Mouse (Mus musculus): ENCODE results near the gene Gm27029. TPM values are rescaled to one million over a fixed set of nuclear protein-coding genes. Genes with fewer than 3 reads are reported as not detected.
"Not testable (repeated sequence)": the region's sequence is repeated elsewhere in the genome, so short reads cannot be mapped to it uniquely, and the experiment has no call there.

The Gm27029 gene
- polyA plus RNA-seq, 1 experiment from 2014 or later = 7.6 TPM

DNA sequence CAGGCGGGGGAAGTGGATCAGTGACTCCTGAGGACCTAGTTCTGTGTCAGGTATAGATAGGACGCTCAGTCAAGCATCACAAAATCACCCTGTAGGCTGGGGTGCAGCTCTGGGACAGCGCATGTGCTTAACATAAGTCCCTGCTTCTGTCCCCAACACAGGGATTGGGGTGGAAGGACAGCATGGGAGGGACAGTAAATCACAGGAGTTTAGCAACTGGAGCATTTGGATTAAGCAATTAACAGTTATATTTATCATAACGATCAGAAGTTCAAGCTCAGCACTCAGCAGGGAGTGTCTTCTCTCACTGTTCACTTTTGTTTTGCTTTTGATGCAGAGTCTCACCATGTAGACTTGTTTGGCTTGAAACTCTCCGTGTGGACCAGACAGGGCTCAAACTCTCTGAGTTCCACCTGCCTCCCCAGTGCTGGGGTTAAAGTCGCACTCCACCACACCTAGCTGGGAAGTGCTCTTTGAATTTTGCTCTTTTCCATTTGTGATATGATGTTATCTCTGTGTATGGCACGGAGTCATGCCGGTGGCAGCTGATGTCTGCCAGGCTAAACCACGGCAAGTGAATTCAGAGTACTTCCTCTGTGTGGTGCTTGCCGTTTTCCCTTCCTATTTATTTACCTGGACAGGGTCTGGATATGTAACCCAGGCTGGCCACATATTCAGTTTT, 27.6 kb upstream of the Gm27029 start:
- Histone ChIP-seq H3K4me2 (no peak overlapping the region), H3K27ac (no peak overlapping the region), H3K9ac (no peak overlapping the region), H3K9me3 (replicated peaks) (no peaks in the 10 kb centered on the region), H3K4me1 (peaks cover 11% of the 10 kb centered on the region), H3K27me3 (no peaks in the 10 kb centered on the region), H3K4me3 (no peak overlapping the region), H3K36me3 (ENCODE audit: poor library complexity, severe bottlenecking) (peaks cover 4% of the 10 kb centered on the region; the same call in 1 of the 2 replicates)
- no peak for ATAC-seq
- WGBS = 72% methylated on average over 10 of the region's 10 CpGs

DNA sequence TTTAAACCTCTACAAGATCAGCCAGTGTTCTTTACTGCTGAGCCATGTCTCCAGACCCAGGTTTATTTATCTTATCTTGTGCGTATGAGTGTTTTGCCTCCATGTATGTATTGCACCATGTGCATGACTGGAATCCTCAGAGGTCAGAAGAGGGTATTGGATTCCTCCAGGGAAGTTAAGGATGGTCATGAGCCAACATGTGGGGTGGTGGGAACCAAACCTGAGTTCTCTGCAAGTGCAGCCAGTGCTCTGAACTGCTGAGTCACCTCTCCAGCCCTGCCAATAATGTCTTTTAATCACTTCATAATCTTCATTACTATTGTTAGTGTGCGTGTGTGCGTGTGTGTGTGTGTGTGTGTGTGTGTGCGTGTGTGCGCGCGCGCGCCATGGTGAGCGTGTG, 26.9 kb upstream of the Gm27029 start:
- Histone ChIP-seq H3K4me2 (no peak overlapping the region), H3K4me3 (no peak overlapping the region), H3K9me3 (replicated peaks) (no peaks in the 10 kb centered on the region), H3K36me3 (ENCODE audit: poor library complexity, severe bottlenecking) (no peaks in the 10 kb centered on the region), H3K27ac (no peak overlapping the region), H3K9ac (no peak overlapping the region), H3K27me3 (no peaks in the 10 kb centered on the region), H3K4me1 (peaks cover 11% of the 10 kb centered on the region)
- 94% methylated on average over 10 of the region's 10 CpGs for WGBS
- ATAC-seq = no peak

DNA sequence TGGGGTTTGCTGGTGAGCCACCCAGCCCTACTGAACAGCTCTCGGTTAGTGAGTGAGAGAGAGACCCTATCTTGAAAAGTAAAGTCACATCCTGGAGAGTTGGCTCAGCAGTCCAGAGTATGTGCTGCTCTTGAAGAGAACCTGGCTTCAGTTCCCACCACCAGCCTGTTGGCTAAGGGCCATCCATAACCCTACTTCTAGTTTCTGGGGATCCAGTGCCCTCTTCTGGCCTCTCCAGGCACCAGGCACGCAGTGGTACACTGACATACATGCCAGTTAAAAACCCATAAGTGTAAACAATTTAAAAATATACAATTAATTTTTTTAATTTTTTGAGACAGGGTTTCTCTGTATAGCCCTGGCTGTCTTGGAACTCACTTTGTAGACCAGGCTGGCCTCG, 25.8 kb upstream of the Gm27029 start:
- Histone ChIP-seq H3K9me3 (replicated peaks) (no peaks in the 10 kb centered on the region), H3K4me2 (no peak overlapping the region), H3K4me3 (no peak overlapping the region), H3K9ac (no peak overlapping the region), H3K4me1 (peaks cover 11% of the 10 kb centered on the region), H3K27me3 (no peaks in the 10 kb centered on the region), H3K27ac (no peak overlapping the region), H3K36me3 (ENCODE audit: poor library complexity, severe bottlenecking) (peaks cover 8% of the 10 kb centered on the region)
- 82% methylated on average over 3 of the region's 3 CpGs for WGBS
- ATAC-seq = no peak

DNA sequence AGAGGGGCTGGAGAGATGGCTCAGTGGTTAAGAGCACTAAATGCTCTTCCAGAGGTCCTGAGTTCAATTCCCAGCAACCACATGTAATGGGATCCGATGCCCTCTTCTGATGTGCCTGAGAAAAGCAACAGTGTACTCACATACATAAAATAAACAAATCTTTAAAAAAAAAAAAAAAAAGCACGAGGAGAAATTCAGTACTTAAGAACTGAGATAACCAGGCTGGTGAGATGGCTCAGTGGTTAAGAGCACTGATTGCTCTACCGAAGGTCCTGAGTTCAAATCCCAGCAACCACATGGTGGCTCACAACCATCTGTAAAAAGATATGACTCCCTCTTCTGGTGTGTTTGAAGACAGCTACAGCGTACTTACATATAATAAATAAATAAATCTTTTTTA, 25.0 kb upstream of the Gm27029 start:
- WGBS = 87% methylated on average over 4 of the region's 4 CpGs
- ATAC-seq; H3K4me2 ChIP-seq; H3K4me3 ChIP-seq; H3K9me3 ChIP-seq (replicated peaks); H3K9ac ChIP-seq; H3K27ac ChIP-seq; H3K27me3 ChIP-seq: not testable (repeated sequence)
- Histone ChIP-seq H3K4me1 (peaks cover 10% of the 10 kb centered on the region), H3K36me3 (ENCODE audit: poor library complexity, severe bottlenecking) (peaks cover 16% of the 10 kb centered on the region)

- 78% methylated on average over 4 of the region's 4 CpGs for WGBS
- Histone ChIP-seq H3K36me3 (ENCODE audit: poor library complexity, severe bottlenecking) (peaks cover 23% of the 10 kb centered on the region), H3K9me3 (replicated peaks) (no peaks in the 10 kb centered on the region), H3K9ac (no peak overlapping the region), H3K4me2 (no peak overlapping the region), H3K27ac (no peak overlapping the region), H3K4me3 (no peak overlapping the region), H3K27me3 (no peaks in the 10 kb centered on the region), H3K4me1 (peaks cover 12% of the 10 kb centered on the region)
- ATAC-seq = no peak
Observed at GRCm38 (mm10) chr11:101448899-101449298, 24.3 kb upstream of the Gm27029 start.

DNA sequence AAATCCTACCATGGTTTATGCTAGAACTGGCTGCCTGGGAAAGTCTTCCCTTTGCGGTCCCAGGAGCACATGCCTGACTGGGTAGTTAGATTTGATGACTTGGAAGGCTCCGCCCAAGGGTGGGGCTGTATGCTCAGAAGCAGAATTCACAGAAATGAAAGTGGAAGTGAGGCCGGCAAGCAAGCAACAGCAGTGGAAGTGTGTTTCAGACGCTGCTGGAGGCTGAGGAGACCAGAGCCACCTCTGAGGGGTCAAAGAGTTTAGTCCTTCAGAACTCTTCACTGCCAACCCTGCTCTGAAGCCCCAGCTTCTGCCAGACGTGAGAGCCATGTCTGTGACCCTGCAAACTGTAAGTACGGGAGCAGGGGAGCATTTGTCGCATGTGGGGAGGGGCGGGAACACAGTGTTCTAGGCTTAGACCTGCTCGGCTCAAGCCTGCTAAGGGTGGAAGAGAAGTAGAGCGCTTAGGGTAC, 23.7 kb upstream of the Gm27029 start, which contains the start of gene Ifi35:
Ifi35 (plus strand) TSS at position 134 of the 473 bp plus-strand sequence.
- Histone ChIP-seq H3K9me3 (replicated peaks) (no peaks in the 10 kb centered on the region), H3K27ac (no peak within 1 kb of the TSS), H3K4me3 (0 out of 2 replicates have a peak within 1 kb of the TSS, but pooled peaks have one; percentile 10), H3K36me3 (ENCODE audit: poor library complexity, severe bottlenecking) (peaks cover 29% of the 10 kb centered on the region), H3K27me3 (no peaks in the 10 kb centered on the region), H3K4me1 (peaks cover 18% of the 10 kb centered on the region), H3K4me2 (0 out of 2 replicates have a peak within 1 kb of the TSS, but pooled peaks have one; percentile 22), H3K9ac (no peak within 1 kb of the TSS)
- WGBS = 44% methylated on average over 10 of the region's 10 CpGs
- ATAC-seq = no peak

- H3K4me2 ChIP-seq = no peak overlapping the region
- no peak overlapping the region for H3K4me3 ChIP-seq
- H3K4me1 ChIP-seq = peaks cover 23% of the 10 kb centered on the region
- no peaks in the 10 kb centered on the region for H3K9me3 ChIP-seq (replicated peaks)
- no peak overlapping the region for H3K27ac ChIP-seq
- no peak for ATAC-seq
- WGBS = 88% methylated on average over 5 of the region's 5 CpGs
- H3K27me3 ChIP-seq = no peaks in the 10 kb centered on the region
- H3K9ac ChIP-seq = no peak overlapping the region
- peaks cover 31% of the 10 kb centered on the region for H3K36me3 ChIP-seq (ENCODE audit: poor library complexity, severe bottlenecking)
Observed at GRCm38 (mm10) chr11:101447786-101448185, 23.2 kb upstream of the Gm27029 start.

- not testable (repeated sequence) for H3K9ac ChIP-seq; H3K4me3 ChIP-seq; ATAC-seq; H3K4me2 ChIP-seq; H3K9me3 ChIP-seq (replicated peaks); H3K27me3 ChIP-seq; H3K27ac ChIP-seq
- Histone ChIP-seq H3K4me1 (peaks cover 23% of the 10 kb centered on the region), H3K36me3 (ENCODE audit: poor library complexity, severe bottlenecking) (peaks cover 31% of the 10 kb centered on the region)
- 91% methylated on average over 8 of the region's 8 CpGs for WGBS
Observed at GRCm38 (mm10) chr11:101446860-101447259, 22.3 kb upstream of the Gm27029 start.

DNA sequence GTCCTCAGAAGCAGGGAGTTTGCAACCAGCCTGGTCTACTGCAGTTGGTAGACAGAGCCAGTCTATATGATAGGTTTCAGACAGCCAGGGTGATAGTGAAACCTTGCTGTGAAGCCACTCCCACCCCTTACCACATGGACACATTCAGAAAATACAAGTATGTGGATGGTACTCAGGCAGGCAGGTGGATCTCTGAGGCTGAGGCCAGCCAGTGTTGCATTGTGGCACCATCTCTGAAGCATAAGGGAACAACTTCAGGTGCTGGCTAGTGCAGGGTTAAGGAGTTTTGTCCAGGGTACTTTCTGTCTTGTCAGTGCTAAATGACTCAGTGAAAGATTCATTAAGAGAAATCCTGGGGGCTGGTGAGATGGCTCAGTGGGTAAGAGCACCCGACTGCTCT, 21.7 kb upstream of the Gm27029 start:
- Histone ChIP-seq H3K27ac (no peak overlapping the region), H3K4me2 (no peak overlapping the region), H3K9me3 (replicated peaks) (no peaks in the 10 kb centered on the region), H3K36me3 (ENCODE audit: poor library complexity, severe bottlenecking) (peaks cover 31% of the 10 kb centered on the region), H3K27me3 (no peaks in the 10 kb centered on the region), H3K9ac (no peak overlapping the region), H3K4me3 (no peak overlapping the region), H3K4me1 (peaks cover 23% of the 10 kb centered on the region)
- WGBS = 96% methylated on average over 1 of the region's 1 CpGs
- ATAC-seq = no peak

DNA sequence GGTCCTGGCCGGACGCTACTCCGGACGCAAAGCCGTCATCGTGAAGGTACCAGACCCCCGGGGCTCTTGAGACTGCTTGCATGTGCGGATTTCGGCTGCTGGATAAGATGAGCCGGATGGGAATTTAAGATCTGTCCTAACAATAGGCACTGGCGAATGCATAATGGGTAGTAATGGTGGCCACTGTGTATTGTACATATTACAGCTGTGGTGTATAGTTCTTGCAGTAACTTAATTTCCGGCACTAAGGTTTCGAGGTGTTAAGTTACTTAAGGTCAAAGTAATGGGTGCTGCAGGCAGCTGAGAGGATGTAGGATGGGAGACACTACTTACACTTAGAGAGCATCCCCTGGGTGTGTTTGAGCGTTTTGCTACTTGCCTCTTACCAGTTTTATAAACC, 18.2 kb upstream of the Gm27029 start:
- Histone ChIP-seq H3K4me2 (peak overlapping the region; percentile 97), H3K4me3 (peak overlapping the region; percentile 85), H3K27me3 (no peaks in the 10 kb centered on the region), H3K9ac (peak overlapping the region; percentile 97), H3K27ac (peak overlapping the region; percentile 92), H3K4me1 (peaks cover 23% of the 10 kb centered on the region), H3K9me3 (replicated peaks) (no peaks in the 10 kb centered on the region), H3K36me3 (ENCODE audit: poor library complexity, severe bottlenecking) (peaks cover 31% of the 10 kb centered on the region)
- WGBS = under 1% methylated on average over 14 of the region's 14 CpGs
- ATAC-seq = no peak

DNA sequence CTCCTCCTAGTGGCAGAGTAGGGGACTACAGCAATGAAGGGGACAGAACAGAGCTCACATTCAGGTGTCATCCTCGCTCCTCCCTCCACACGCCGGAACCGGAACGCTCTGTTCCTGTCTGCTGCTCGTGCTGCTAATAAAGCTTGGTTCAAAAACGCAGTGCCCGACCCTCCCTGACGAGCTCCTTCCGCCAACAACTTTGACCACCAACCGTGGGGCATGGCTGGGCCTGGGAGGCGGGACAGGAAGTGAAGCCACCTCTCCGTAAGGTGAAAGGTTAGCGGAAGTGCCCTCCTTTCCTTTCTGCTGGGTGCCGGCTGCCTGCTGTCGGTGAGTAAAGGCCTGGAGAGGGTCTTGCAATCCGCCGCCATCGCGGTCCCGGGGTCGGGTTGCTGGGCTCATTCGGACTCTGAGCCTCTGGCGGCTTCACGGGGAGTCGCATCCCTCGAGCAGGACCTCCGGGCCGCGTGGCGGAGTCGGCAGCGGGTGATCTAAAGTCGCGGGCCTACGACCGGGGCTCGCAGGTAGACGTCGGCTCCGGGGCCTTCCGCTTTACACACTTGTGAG, 17.6 kb upstream of the Gm27029 start, which contains the start of gene Rpl27:
Rpl27 (plus strand) TSS at position 172 of the 567 bp plus-strand sequence.
- 0% methylated on average over 42 of the region's 42 CpGs for WGBS
- peak within 1 kb of the TSS; percentile 97 for H3K4me2 ChIP-seq
- peaks cover 23% of the 10 kb centered on the region for H3K4me1 ChIP-seq
- H3K27ac ChIP-seq = peak within 1 kb of the TSS; percentile 92
- peak within 1 kb of the TSS; percentile 85 for H3K4me3 ChIP-seq
- no peaks in the 10 kb centered on the region for H3K9me3 ChIP-seq (replicated peaks)
- H3K27me3 ChIP-seq = no peaks in the 10 kb centered on the region
- peak within 1 kb of the TSS; percentile 97 for H3K9ac ChIP-seq
- peaks cover 31% of the 10 kb centered on the region for H3K36me3 ChIP-seq (ENCODE audit: poor library complexity, severe bottlenecking)
- peak; percentile 98 for ATAC-seq

GRCm38 (mm10) chr11:101441450-101442126, 17.0 kb upstream of the Gm27029 start:
- not testable (repeated sequence) for H3K9me3 ChIP-seq (replicated peaks); H3K9ac ChIP-seq; ATAC-seq; H3K27ac ChIP-seq; H3K27me3 ChIP-seq
- peak overlapping the region; percentile 48 for H3K4me2 ChIP-seq
- peak overlapping the region; percentile 85 for H3K4me3 ChIP-seq
- peaks cover 23% of the 10 kb centered on the region for H3K4me1 ChIP-seq
- peaks cover 31% of the 10 kb centered on the region for H3K36me3 ChIP-seq (ENCODE audit: poor library complexity, severe bottlenecking)
- WGBS = 37% methylated on average over 15 of the region's 15 CpGs
